Mouse (Mus musculus): ENCODE measurements at regions not wholly inside any gene's neighbourhood (a gene's known extent, or its start where the extent isn't known, plus 50 kb on each side); places are given as distances from the start of the nearest gene placed in this dataset.

GRCm38 (mm10) chr5:118485191-118485590 is 75.3 kb upstream of the Med13l start:
- TF ChIP-seq CTCF (IDR thresholded peaks at IDR 0.05; ENCODE audit: low read depth, low read length) (no peak), GATA1 (IDR thresholded peaks at IDR 0.05; ENCODE audit: borderline replicate concordance, low read length) (no peak), POLR2AphosphoS5 (IDR thresholded peaks at IDR 0.05; ENCODE audit: insufficient replicate concordance, low read depth, low read length) (no peak), TAL1 (conservative IDR thresholded peaks at IDR 0.05; ENCODE audit: low read depth, low read length) (no peak)

Data from G1E (cell line).